Mouse (Mus musculus): ENCODE results near the gene Abca8a. TPM values are rescaled to one million over a fixed set of nuclear protein-coding genes. Genes with fewer than 3 reads are reported as not detected.

Gene Abca8a
- total RNA-seq (2022) = 10 to 100 TPM; 22.0 to 35.0 (median 26.5) TPM

GRCm38 (mm10) chr11:110095858-110096257 is at the start of gene Abca8a:
Gene Abca8a (minus strand): TSS chr11:110095978.
- DNase-seq (ENCODE audit: low spot score in 2 of 2) = peak; percentile 10 to 25

GRCm38 (mm10) chr11:110145421-110145820 is 49.6 kb upstream of the Abca8a start:
- no peak for DNase-seq (ENCODE audit: low spot score in 2 of 2)

- DNase-seq (ENCODE audit: low spot score in 2 of 2) = no peak
These were observed 35.0 kb upstream of the Abca8a start for GRCm38 (mm10) chr11:110130760-110131159.

GRCm38 (mm10) chr11:110111137-110111536 is 15.4 kb upstream of the Abca8a start:
- no peak for DNase-seq (ENCODE audit: low spot score in 2 of 2)

- no peak for DNase-seq (ENCODE audit: low spot score in 2 of 2)
These were observed 5.7 kb upstream of the Abca8a start for GRCm38 (mm10) chr11:110101437-110101836.

- DNase-seq (ENCODE audit: low spot score in 2 of 2) = no peak
These were observed 3.1 kb upstream of the Abca8a start for GRCm38 (mm10) chr11:110098901-110099300.

GRCm38 (mm10) chr11:110097465-110097864 is 1.7 kb upstream of the Abca8a start:
- DNase-seq (ENCODE audit: low spot score in 2 of 2) = no peak

- DNase-seq (ENCODE audit: low spot score in 2 of 2) = no peak
These were observed 865 bp downstream of the Abca8a start for GRCm38 (mm10) chr11:110094846-110095380.

- DNase-seq (ENCODE audit: low spot score in 2 of 2) = no peak
These were observed 1.5 kb downstream of the Abca8a start for GRCm38 (mm10) chr11:110094236-110094635.

- no peak for DNase-seq (ENCODE audit: low spot score in 2 of 2)
These were observed 4.5 kb downstream of the Abca8a start for GRCm38 (mm10) chr11:110091328-110091727.

GRCm38 (mm10) chr11:110072158-110072557 is 23.6 kb downstream of the Abca8a start:
- DNase-seq (ENCODE audit: low spot score in 2 of 2) = no peak

- peak in 1 of 2 experiments; percentile 5 for DNase-seq (ENCODE audit: low spot score in 2 of 2)
These were observed 34.7 kb downstream of the Abca8a start for GRCm38 (mm10) chr11:110061032-110061431.

GRCm38 (mm10) chr11:110060127-110060526 is 35.7 kb downstream of the Abca8a start:
- DNase-seq (ENCODE audit: low spot score in 2 of 2) = no peak

- no peak for DNase-seq (ENCODE audit: low spot score in 2 of 2)
These were observed 42.1 kb downstream of the Abca8a start for GRCm38 (mm10) chr11:110053681-110054080.

GRCm38 (mm10) chr11:110037795-110038194 is 58.0 kb downstream of the Abca8a start:
- no peak for DNase-seq (ENCODE audit: low spot score in 2 of 2)

- peak; percentile 18 to 42 for DNase-seq (ENCODE audit: low spot score in 2 of 2)
These were observed 66.7 kb downstream of the Abca8a start for GRCm38 (mm10) chr11:110028913-110029695.

- no peak for DNase-seq (ENCODE audit: low spot score in 2 of 2)
These were observed 84.8 kb downstream of the Abca8a start for GRCm38 (mm10) chr11:110010836-110011546.

- DNase-seq (ENCODE audit: low spot score in 2 of 2) = peak; percentile 82 to 91
These were observed 100.2 kb downstream of the Abca8a start, which contains the start of gene Abca8b for GRCm38 (mm10) chr11:109995624-109996023. Gene Abca8b (minus strand): TSS chr11:109995845.

- peak in 1 of 2 experiments; percentile 8 for DNase-seq (ENCODE audit: low spot score in 2 of 2)
These were observed 100.8 kb downstream of the Abca8a start for GRCm38 (mm10) chr11:109995013-109995412.

- DNase-seq (ENCODE audit: low spot score in 2 of 2) = no peak
These were observed 101.8 kb downstream of the Abca8a start for GRCm38 (mm10) chr11:109994014-109994413.

GRCm38 (mm10) chr11:109991270-109991669 is 104.5 kb downstream of the Abca8a start:
- no peak for DNase-seq (ENCODE audit: low spot score in 2 of 2)

GRCm38 (mm10) chr11:109990256-109990655 is 105.5 kb downstream of the Abca8a start:
- DNase-seq (ENCODE audit: low spot score in 2 of 2) = no peak

All from gastrocnemius, adult 8-10 months (tissue).